Mouse (Mus musculus) E14TG2a.4 (cell line): ENCODE results near the gene Shc2.

Source experiments
- H3K27me3 ChIP-seq: 2 replicates; pipeline ENCODE4 v1.6.1; 2014; ENCODE audit warnings: low read length, control low read depth; ENCODE audit not compliant: insufficient read depth
- H3K36me3 ChIP-seq: 2 replicates; pipeline ENCODE4 v1.6.1; 2014; ENCODE audit warnings: low read length, control low read depth; ENCODE audit not compliant: insufficient read depth
- H3K4me1 ChIP-seq: replicated peaks from 2 replicates; pipeline ENCODE4 v1.6.1; 2014; ENCODE audit warnings: low read depth, low read length, control low read depth
- H3K4me3 ChIP-seq: replicated peaks from 2 replicates; pipeline ENCODE4 v1.5.1; 2014; ENCODE audit warnings: mild to moderate bottlenecking, low read length
- H3K9me3 ChIP-seq: 2 replicates; pipeline ENCODE4 v1.6.1; 2014; ENCODE audit warnings: low read length, control low read depth
- CTCF ChIP-seq: conservative IDR thresholded peaks from 2 replicates; pipeline ENCODE4 v1.5.1; 2014; ENCODE audit warnings: low read length
- NANOG ChIP-seq: IDR thresholded peaks from 2 replicates; pipeline ENCODE4 v1.6.1; 2014; ENCODE audit warnings: borderline replicate concordance, low read length, mixed read lengths
- POU5F1 ChIP-seq: IDR thresholded peaks from 2 replicates; pipeline ENCODE4 v1.6.1; 2014; ENCODE audit warnings: low read length, borderline replicate concordance

The Shc2 gene

GRCm38 (mm10) chr10:79637128-79638110 lies at the start of gene Shc2:
Shc2 (minus strand) TSS chr10:79637918.
- no peaks in the 10 kb centered on the region for H3K9me3 ChIP-seq
- TF ChIP-seq CTCF (no peak), NANOG (no peak), POU5F1 (no peak)
- peak within 1 kb of the TSS; percentile 91 for H3K4me3 ChIP-seq
- H3K36me3 ChIP-seq, result no peaks in the 10 kb centered on the region
- H3K27me3 ChIP-seq, result peaks cover 28% of the 10 kb centered on the region
- H3K4me1 ChIP-seq, result peaks cover 47% of the 10 kb centered on the region

DNA sequence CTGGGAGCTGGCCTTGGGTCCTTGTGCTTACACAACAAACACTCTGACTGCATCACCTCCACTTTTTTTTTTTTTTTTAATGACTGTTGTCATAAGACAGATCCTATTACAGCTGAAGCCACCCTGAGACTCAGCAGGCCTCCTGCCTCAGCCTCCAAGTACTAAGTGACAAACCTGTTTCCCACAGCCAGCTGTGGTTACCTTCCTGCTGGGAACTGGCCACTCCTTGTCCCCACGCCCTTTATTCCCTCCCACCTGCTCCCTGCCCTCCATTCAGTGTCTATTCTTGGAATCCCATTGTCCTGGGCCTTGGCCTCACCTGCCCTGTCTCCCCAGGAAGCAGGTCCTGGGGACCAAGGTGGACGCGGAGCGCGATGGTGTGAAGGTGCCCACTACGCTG lies 49.8 kb upstream of the Shc2 start:
- Histone ChIP-seq H3K4me3 (0 out of 2 replicates have a peak overlapping the region, but pooled peaks have one; percentile 14), H3K27me3 (no peaks in the 10 kb centered on the region), H3K4me1 (peaks cover 67% of the 10 kb centered on the region), H3K9me3 (no peaks in the 10 kb centered on the region), H3K36me3 (peaks cover 68% of the 10 kb centered on the region)
- no peak for TF ChIP-seq POU5F1
- TF ChIP-seq CTCF, result no peak
- no peak for TF ChIP-seq NANOG

- Histone ChIP-seq H3K4me1 (peaks cover 65% of the 10 kb centered on the region), H3K36me3 (peaks cover 68% of the 10 kb centered on the region), H3K9me3 (no peaks in the 10 kb centered on the region), H3K27me3 (no peaks in the 10 kb centered on the region), H3K4me3 (no peak overlapping the region; the same call in 1 of the 2 replicates)
- TF ChIP-seq POU5F1 (no peak), NANOG (no peak), CTCF (no peak)
Measured at GRCm38 (mm10) chr10:79686691-79687090, 49.0 kb upstream of the Shc2 start.

GRCm38 (mm10) chr10:79686219-79686618 lies 48.5 kb upstream of the Shc2 start:
- Histone ChIP-seq H3K4me1 (peaks cover 68% of the 10 kb centered on the region), H3K9me3 (no peaks in the 10 kb centered on the region), H3K27me3 (no peaks in the 10 kb centered on the region), H3K36me3 (peaks cover 68% of the 10 kb centered on the region), H3K4me3 (no peak overlapping the region)
- TF ChIP-seq NANOG (no peak), CTCF (no peak), POU5F1 (no peak)

DNA sequence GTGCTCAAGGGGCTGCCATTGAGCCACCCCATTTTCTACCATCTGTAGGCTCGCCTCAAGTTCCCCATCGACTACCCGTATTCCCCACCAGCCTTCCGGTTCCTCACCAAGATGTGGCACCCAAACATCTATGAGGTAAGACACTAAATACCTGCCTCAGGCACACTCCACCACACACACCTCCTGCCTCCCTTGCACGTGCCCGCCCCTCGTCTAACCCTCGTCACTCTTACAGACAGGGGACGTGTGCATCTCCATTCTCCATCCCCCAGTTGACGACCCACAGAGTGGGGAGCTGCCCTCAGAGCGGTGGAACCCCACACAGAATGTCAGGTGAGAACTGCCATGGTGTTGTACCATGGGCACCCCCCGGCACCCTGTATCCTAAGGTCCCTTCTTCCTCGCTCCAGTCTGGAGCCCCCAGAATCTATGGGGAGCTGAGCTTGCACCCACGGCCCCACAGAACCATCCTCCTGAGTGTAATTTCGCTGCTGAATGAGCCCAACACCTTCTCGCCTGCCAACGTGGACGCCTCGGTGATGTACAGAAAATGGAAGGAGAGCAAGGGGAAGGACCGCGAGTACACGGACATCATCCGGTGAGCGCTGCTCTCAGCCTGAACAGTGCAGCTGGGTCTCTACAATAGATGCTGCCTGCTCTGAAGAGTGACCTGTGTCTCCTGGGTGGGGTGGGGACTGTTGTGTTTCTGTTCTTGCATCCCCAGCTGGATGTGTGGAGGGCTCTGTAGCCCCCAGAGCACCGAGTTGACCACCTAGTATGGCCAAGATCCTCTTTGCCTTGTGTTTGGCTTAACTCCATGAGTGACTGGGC lies 47.3 kb upstream of the Shc2 start:
- Histone ChIP-seq H3K36me3 (peaks cover 68% of the 10 kb centered on the region), H3K9me3 (no peaks in the 10 kb centered on the region), H3K4me3 (peak overlapping the region; percentile 100), H3K27me3 (no peaks in the 10 kb centered on the region), H3K4me1 (peaks cover 80% of the 10 kb centered on the region)
- TF ChIP-seq NANOG (no peak), POU5F1 (no peak), CTCF (no peak)

DNA sequence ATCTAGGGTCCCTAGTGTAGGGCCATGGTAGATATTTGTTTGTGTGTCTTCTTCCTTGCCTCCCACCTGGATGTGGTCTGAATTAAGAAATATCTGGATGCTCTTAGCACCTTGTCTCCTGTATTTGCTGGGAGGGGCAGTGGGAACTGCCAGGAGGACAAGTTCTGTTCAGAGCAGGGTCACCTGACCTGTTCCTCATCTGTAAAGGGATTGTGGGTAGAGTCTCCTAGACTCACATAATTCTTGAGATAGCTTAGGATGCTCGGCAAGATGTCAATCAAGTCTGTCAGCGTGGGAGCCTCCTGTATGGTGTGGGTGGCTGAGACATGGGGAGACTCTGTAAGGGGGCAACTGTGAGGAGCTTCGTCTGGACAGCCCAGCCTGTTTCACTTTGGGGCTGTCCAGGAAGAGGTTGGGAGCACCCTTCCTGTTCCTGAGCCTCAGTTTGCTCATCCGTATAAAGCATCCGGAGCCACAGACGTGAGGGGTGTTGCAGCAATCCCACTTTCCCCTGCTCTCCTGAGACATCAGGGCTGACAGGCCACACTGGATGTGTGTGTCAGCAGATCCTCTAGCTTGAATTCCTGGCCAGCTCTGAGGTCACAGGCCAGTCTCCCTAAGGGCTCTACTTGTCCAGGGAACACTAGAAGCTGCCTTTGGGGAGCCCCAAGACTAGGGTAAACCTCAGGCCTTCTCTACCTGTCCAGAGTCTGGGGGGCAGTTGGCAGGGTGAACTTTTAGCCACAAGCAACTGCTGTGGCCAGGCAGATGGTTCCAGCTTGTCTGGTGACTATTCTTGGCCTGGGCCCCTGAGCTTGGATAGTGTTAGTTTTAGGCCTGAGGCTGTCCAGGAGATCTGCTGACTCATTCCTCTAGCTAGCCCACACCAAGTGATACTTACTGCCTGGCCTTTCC lies 46.3 kb upstream of the Shc2 start:
- Histone ChIP-seq H3K36me3 (peaks cover 60% of the 10 kb centered on the region), H3K4me1 (peaks cover 84% of the 10 kb centered on the region), H3K27me3 (no peaks in the 10 kb centered on the region), H3K4me3 (peak overlapping the region; percentile 100), H3K9me3 (no peaks in the 10 kb centered on the region)
- TF ChIP-seq CTCF, result no peak
- TF ChIP-seq NANOG, result no peak
- TF ChIP-seq POU5F1, result no peak

GRCm38 (mm10) chr10:79682916-79683582 lies 45.3 kb upstream of the Shc2 start:
- Histone ChIP-seq H3K4me1 (peaks cover 78% of the 10 kb centered on the region), H3K27me3 (no peaks in the 10 kb centered on the region), H3K9me3 (no peaks in the 10 kb centered on the region), H3K36me3 (peaks cover 51% of the 10 kb centered on the region), H3K4me3 (peak overlapping the region; percentile 100)
- TF ChIP-seq CTCF, result peak; percentile 38
- TF ChIP-seq NANOG, result no peak
- no peak for TF ChIP-seq POU5F1
